Mouse (Mus musculus): ENCODE measurements around the gene Lama4.

Lama4 gene

GRCm38 (mm10) chr10:38994719-38995450 is 29.6 kb downstream of the Lama4 start:
- DNase-seq (ENCODE audit: low spot score in 2 of 2), result no peak

GRCm38 (mm10) chr10:38995896-38996295 is 30.6 kb downstream of the Lama4 start:
- DNase-seq (ENCODE audit: low spot score in 2 of 2), result no peak

GRCm38 (mm10) chr10:39000951-39001350 is 35.6 kb downstream of the Lama4 start:
- DNase-seq (ENCODE audit: low spot score in 2 of 2), result no peak

- no peak for DNase-seq (ENCODE audit: low spot score in 2 of 2)
These were observed 37.2 kb downstream of the Lama4 start for GRCm38 (mm10) chr10:39002521-39002920.

- DNase-seq (ENCODE audit: low spot score in 2 of 2), result no peak
These were observed 38.2 kb downstream of the Lama4 start for GRCm38 (mm10) chr10:39003520-39003919.

GRCm38 (mm10) chr10:39005494-39005893 is 40.2 kb downstream of the Lama4 start:
- DNase-seq (ENCODE audit: low spot score in 2 of 2), result no peak

- no peak for DNase-seq (ENCODE audit: low spot score in 2 of 2)
These were observed 41.3 kb downstream of the Lama4 start for GRCm38 (mm10) chr10:39006433-39007105.

- DNase-seq (ENCODE audit: low spot score in 2 of 2), result no peak
These were observed 49.5 kb downstream of the Lama4 start for GRCm38 (mm10) chr10:39014836-39015235.

GRCm38 (mm10) chr10:39017986-39018385 is 52.7 kb downstream of the Lama4 start:
- no peak for DNase-seq (ENCODE audit: low spot score in 2 of 2)

GRCm38 (mm10) chr10:39018635-39019034 is 53.3 kb downstream of the Lama4 start:
- DNase-seq (ENCODE audit: low spot score in 2 of 2), result no peak

- DNase-seq (ENCODE audit: low spot score in 2 of 2), result no peak
These were observed 58.4 kb downstream of the Lama4 start for GRCm38 (mm10) chr10:39023618-39024256.

- no peak for DNase-seq (ENCODE audit: low spot score in 2 of 2)
These were observed 61.2 kb downstream of the Lama4 start for GRCm38 (mm10) chr10:39026529-39026928.

- no peak for DNase-seq (ENCODE audit: low spot score in 2 of 2)
These were observed 61.7 kb downstream of the Lama4 start for GRCm38 (mm10) chr10:39027058-39027457.

GRCm38 (mm10) chr10:39028403-39028802 is 63.1 kb downstream of the Lama4 start:
- no peak for DNase-seq (ENCODE audit: low spot score in 2 of 2)

- no peak for DNase-seq (ENCODE audit: low spot score in 2 of 2)
These were observed 64.2 kb downstream of the Lama4 start for GRCm38 (mm10) chr10:39029297-39030147.

GRCm38 (mm10) chr10:39030148-39030685 is 64.9 kb downstream of the Lama4 start:
- no peak for DNase-seq (ENCODE audit: low spot score in 2 of 2)

GRCm38 (mm10) chr10:39039564-39039963 is 74.2 kb downstream of the Lama4 start:
- DNase-seq (ENCODE audit: low spot score in 2 of 2), result no peak

GRCm38 (mm10) chr10:39040026-39040425 is 74.7 kb downstream of the Lama4 start:
- no peak for DNase-seq (ENCODE audit: low spot score in 2 of 2)

GRCm38 (mm10) chr10:39044476-39044995 is 79.2 kb downstream of the Lama4 start:
- no peak for DNase-seq (ENCODE audit: low spot score in 2 of 2)

GRCm38 (mm10) chr10:39045111-39045510 is 79.8 kb downstream of the Lama4 start:
- no peak for DNase-seq (ENCODE audit: low spot score in 2 of 2)

GRCm38 (mm10) chr10:39047775-39048174 is 82.5 kb downstream of the Lama4 start:
- DNase-seq (ENCODE audit: low spot score in 2 of 2), result no peak
